Mouse (Mus musculus) heart, embryonic 14.5 days (tissue): Measurements from ENCODE around the gene Nub1. TPM values are rescaled to one million over a fixed set of nuclear protein-coding genes. Genes with fewer than 3 reads are reported as not detected.
"Not testable (repeated sequence)": the region's sequence is repeated elsewhere in the genome, so short reads cannot be mapped to it uniquely, and the experiment has no call there.

Experiments used
- ATAC-seq: fragments of 200-750 bp; cut with Nextera tagmentation; 2 replicates; pipeline ENCODE4 v1.8.0; 2017; ENCODE audit warnings: low read depth, moderate TSS enrichment; ENCODE audit not compliant: insufficient number of reproducible peaks, insufficient read depth, low FRiP score
- H3K27ac ChIP-seq, 2 experiments: fragments of 200-500 bp in 1 of 2; fragments of 300-500 bp in 1 of 2; sonication (generic) in 1 of 2; replicated peaks in 1 of 2; 2 replicates each; pipeline ENCODE4 v1.5.1; 2012 to 2014; ENCODE audit warnings: low read depth in 2 of 2, low read length in 2 of 2, control low read depth in 1 of 2, mild to moderate bottlenecking in 1 of 2, mixed read lengths in 1 of 2; ENCODE audit not compliant: control insufficient read depth in 1 of 2, insufficient read depth in 1 of 2
- H3K27me3 ChIP-seq: fragments of 300-500 bp; sonication (generic); 2 replicates; pipeline ENCODE4 v1.6.1; 2014; ENCODE audit warnings: mild to moderate bottlenecking, low read length, control low read depth; ENCODE audit not compliant: control insufficient read depth, insufficient read depth
- H3K36me3 ChIP-seq: fragments of 300-500 bp; sonication (generic); 2 replicates; pipeline ENCODE4 v1.6.1; 2014; ENCODE audit warnings: mild to moderate bottlenecking, control low read depth, low read length, mixed read lengths; ENCODE audit not compliant: control insufficient read depth, insufficient read depth
- H3K4me1 ChIP-seq, 2 experiments: fragments of 200-500 bp in 1 of 2; fragments of 300-500 bp in 1 of 2; sonication (generic) in 1 of 2; 2 replicates each; pipeline ENCODE4 v1.6.1; 2012 to 2014; ENCODE audit warnings: low read length in 2 of 2, control low read depth in 1 of 2, mixed read lengths in 1 of 2; ENCODE audit not compliant: control insufficient read depth in 2 of 2, insufficient read depth in 2 of 2
- H3K4me2 ChIP-seq: fragments of 300-500 bp; sonication (generic); 2 replicates; pipeline ENCODE4 v1.6.1; 2014; ENCODE audit warnings: mild to moderate bottlenecking, low read length
- H3K4me3 ChIP-seq, 2 experiments: fragments of 200-500 bp in 1 of 2; fragments of 300-500 bp in 1 of 2; sonication (generic) in 1 of 2; 2 replicates each; pipeline ENCODE4 v1.5.1; 2012 to 2014; ENCODE audit warnings: low read length in 2 of 2, mild to moderate bottlenecking in 2 of 2, control low read depth in 1 of 2, low read depth in 1 of 2, moderate library complexity in 1 of 2; ENCODE audit not compliant: control insufficient read depth in 1 of 2, insufficient read depth in 1 of 2
- H3K9ac ChIP-seq: fragments of 300-500 bp; sonication (generic); 2 replicates; pipeline ENCODE4 v1.6.1; 2014; ENCODE audit warnings: mild to moderate bottlenecking, low read length
- H3K9me3 ChIP-seq: fragments of 300-500 bp; sonication (generic); 2 replicates; pipeline ENCODE4 v1.6.1; 2016; ENCODE audit warnings: low read length, control low read depth; ENCODE audit not compliant: control insufficient read depth
- WGBS: fragments of 180-500 bp; shearing (Covaris S2); extraction: QIAGEN DNeasy Blood & Tissue Kit; methylation state at CpG from one replicate; pipeline ENCODE4 v1.1.7; 2014; 5-methylcytosine and 5-hydroxymethylcytosine counted together
- polyA plus RNA-seq: library from polyadenylated mRNA; unstranded; fragments of >200 nt; fragmentation: Nextera tagmentation; extraction: Ambion mirVana; gene quantifications from 2 replicates; pipeline ENCODE4 v1.2.1, GENCODE M21; 2014

Nub1 gene
- polyA plus RNA-seq, 1 experiment from 2014 or later = 28.0 TPM

DNA sequence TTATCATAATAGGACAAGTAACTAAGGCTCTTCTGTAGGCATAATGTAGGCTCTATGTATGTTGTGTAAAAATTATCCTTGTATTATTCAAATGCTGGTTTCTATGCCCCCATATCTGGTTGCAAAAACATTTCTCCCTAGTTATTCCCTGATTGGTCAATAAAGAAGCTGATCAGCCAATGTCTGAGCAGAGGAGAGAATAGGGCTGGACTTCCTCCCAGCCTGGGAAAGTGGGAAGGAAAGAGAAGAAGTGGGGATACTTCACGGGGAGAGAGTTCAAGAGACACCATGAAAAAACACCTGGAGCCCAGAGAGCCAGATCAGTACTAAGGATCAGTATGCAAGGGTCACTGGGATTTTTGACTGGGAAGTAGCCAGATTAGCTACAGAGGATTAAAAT lies 3.9 kb upstream of the Nub1 start:
- no peak overlapping the region for H3K9ac ChIP-seq
- peaks cover 6 to 8% of the 10 kb centered on the region in 2 experiments for H3K4me1 ChIP-seq
- no peak overlapping the region for H3K4me3 ChIP-seq
- no peak for ATAC-seq
- no peaks in the 10 kb centered on the region for H3K9me3 ChIP-seq
- WGBS = 57% methylated on average over 1 of the region's 1 CpGs
- H3K27me3 ChIP-seq = no peaks in the 10 kb centered on the region
- no peaks in the 10 kb centered on the region for H3K36me3 ChIP-seq
- no peak overlapping the region for H3K4me2 ChIP-seq
- H3K27ac ChIP-seq = no peak overlapping the region

GRCm38 (mm10) chr5:24684578-24685365 lies 560 bp upstream of the Nub1 start:
- ATAC-seq = peak; percentile 1; the same call in 1 of the 2 replicates
- H3K36me3 ChIP-seq = peaks cover 8% of the 10 kb centered on the region
- H3K4me1 ChIP-seq = peaks cover 6 to 14% of the 10 kb centered on the region in 2 experiments
- H3K9ac ChIP-seq = peak overlapping the region; percentile 80
- H3K27me3 ChIP-seq = no peaks in the 10 kb centered on the region
- WGBS = 23% methylated on average over 16 of the region's 16 CpGs
- H3K4me3 ChIP-seq = peak overlapping the region; percentile 41 to 47
- no peaks in the 10 kb centered on the region for H3K9me3 ChIP-seq
- H3K4me2 ChIP-seq = peak overlapping the region; percentile 76
- peak overlapping the region; percentile 98 to 100 for H3K27ac ChIP-seq

DNA sequence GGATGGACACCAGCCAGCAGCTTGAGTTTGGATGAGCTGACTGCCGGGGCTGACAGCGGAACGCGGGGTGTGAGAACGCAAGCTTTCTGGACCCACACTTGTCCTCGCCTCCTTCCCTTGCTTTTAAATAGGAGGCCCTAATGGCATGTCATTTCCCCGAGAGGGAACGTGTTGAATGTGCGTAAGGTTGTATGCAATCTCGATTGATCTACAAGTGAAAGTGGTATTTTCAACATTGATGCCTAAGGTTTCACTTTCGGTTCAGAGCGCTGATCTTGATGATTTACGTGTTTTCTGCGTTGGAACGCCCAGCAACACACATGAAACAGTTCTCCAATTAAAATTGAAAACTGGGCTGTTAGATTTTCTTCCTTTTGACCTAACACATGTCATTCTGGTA lies 844 bp downstream of the Nub1 start:
- peak overlapping the region; percentile 78 to 99 for H3K4me3 ChIP-seq
- H3K27ac ChIP-seq = peak overlapping the region; percentile 89 to 98
- peaks cover 22% of the 10 kb centered on the region for H3K36me3 ChIP-seq
- no peak for ATAC-seq
- no peaks in the 10 kb centered on the region for H3K9me3 ChIP-seq
- peak overlapping the region; percentile 86 for H3K9ac ChIP-seq
- no peaks in the 10 kb centered on the region for H3K27me3 ChIP-seq
- peak overlapping the region; percentile 72 for H3K4me2 ChIP-seq
- peaks cover 6 to 14% of the 10 kb centered on the region in 2 experiments for H3K4me1 ChIP-seq
- WGBS = under 1% methylated on average over 15 of the region's 15 CpGs

GRCm38 (mm10) chr5:24686671-24687420 lies 1.5 kb downstream of the Nub1 start:
- Histone ChIP-seq H3K27ac (peak overlapping the region in 1 of 2 experiments; percentile 98; a peak in 2 of 4 replicates), H3K4me3 (peak overlapping the region in 1 of 2 experiments; percentile 78; a peak in 2 of 4 replicates), H3K36me3 (peaks cover 29% of the 10 kb centered on the region), H3K4me2 (peak overlapping the region; percentile 72), H3K9ac (peak overlapping the region; percentile 86), H3K4me1 (peaks cover 6 to 14% of the 10 kb centered on the region in 2 experiments)
- ATAC-seq, H3K9me3 ChIP-seq, H3K27me3 ChIP-seq: not testable (repeated sequence)
- 70% methylated on average over 16 of the region's 16 CpGs for WGBS

DNA sequence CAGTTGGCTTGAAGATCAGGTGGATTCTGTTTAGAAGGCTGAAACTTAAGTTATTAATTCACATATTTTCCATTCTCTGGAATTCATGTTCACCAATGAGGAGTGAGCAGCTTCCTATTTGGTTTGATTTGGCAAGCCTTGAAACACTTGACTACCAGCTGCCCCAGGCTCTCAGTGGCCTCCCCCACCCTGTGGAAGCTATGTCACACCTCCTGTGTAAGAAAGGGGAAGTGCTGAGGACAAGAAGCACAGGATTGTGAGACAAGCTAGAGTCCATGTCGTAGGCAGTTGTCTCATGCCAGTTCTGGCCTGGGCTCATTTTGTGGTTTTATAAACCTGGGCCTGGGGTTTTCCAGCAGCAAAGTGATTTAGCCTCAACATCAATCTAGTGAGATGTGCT lies 2.4 kb downstream of the Nub1 start:
- WGBS = 72% methylated on average over 1 of the region's 1 CpGs
- H3K9ac ChIP-seq = no peak overlapping the region
- peaks cover 6 to 14% of the 10 kb centered on the region in 2 experiments for H3K4me1 ChIP-seq
- no peak overlapping the region for H3K4me2 ChIP-seq
- no peak overlapping the region for H3K4me3 ChIP-seq
- ATAC-seq = no peak
- no peak overlapping the region for H3K27ac ChIP-seq
- peaks cover 37% of the 10 kb centered on the region for H3K36me3 ChIP-seq
- no peaks in the 10 kb centered on the region for H3K27me3 ChIP-seq
- no peaks in the 10 kb centered on the region for H3K9me3 ChIP-seq

DNA sequence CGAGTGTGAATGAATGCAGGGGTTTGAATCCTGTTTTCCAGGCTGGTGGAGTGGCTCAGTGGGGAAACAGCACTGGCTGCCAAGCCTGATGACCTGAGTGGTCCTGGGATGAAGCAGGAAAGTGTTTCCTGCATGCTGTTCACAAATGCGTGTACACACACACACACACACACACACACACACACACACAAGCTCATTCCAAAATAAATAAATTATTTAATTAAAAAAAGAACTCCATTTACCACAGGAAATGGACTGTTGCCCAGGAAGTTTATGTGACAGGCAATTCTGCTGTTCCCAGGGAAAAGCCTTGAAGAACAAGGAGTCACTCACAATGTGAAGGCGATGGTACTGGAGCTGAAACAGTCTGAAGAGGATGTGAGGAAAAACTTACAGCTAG lies 11.4 kb downstream of the Nub1 start:
- 64% methylated on average over 3 of the region's 3 CpGs for WGBS
- Histone ChIP-seq H3K27me3 (no peaks in the 10 kb centered on the region), H3K36me3 (peaks cover 100% of the 10 kb centered on the region), H3K9me3 (no peaks in the 10 kb centered on the region), H3K4me2 (no peak overlapping the region), H3K4me1 (no peaks in the 10 kb centered on the region), H3K9ac (no peak overlapping the region), H3K27ac (peak overlapping the region; percentile 63 to 72; a peak in 3 of 4 replicates), H3K4me3 (no peak overlapping the region)
- no peak for ATAC-seq

DNA sequence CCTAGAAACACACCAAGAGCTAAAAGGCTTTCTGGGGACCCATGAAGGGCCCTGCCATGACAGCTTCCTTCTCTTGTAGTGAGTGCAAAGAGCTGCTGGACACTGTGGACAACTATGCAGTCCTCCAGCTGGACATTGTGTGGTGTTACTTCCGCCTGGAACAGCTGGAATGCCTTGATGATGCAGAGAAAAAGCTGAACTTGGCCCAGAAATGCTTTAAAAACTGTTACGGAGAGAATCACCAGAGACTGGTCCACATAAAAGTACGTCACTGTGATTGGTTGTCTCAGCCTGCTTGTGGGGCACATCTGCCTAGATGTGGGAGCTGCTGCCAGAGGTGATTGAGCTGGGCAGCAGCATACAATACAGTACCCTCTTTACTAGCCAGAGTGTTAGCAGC lies 15.9 kb downstream of the Nub1 start:
- Histone ChIP-seq H3K27me3 (no peaks in the 10 kb centered on the region), H3K9ac (no peak overlapping the region), H3K27ac (no peak overlapping the region), H3K4me1 (no peaks in the 10 kb centered on the region), H3K4me3 (no peak overlapping the region), H3K4me2 (no peak overlapping the region), H3K36me3 (peaks cover 100% of the 10 kb centered on the region), H3K9me3 (no peaks in the 10 kb centered on the region)
- ATAC-seq = no peak
- 87% methylated on average over 3 of the region's 3 CpGs for WGBS
